Mouse (Mus musculus): ENCODE results near the gene Ctsg. TPM values are rescaled to one million over a fixed set of nuclear protein-coding genes. Genes with fewer than 3 reads are reported as not detected.

Gene Ctsg
- total RNA-seq, 2 experiments from 2014 or later = not detected

Small RNA genes within 50 kb of the gene (microRNA-seq; reads per million reads assigned to microRNA genes)
- 0 reads per million in 2 experiments for gene Mir6949

Other genes starting within 250 kb of the Ctsg start
- 10 to 100 TPM; 24.1 to 27.6 TPM for gene Nynrin, start 248.6 kb downstream of the Ctsg start, total RNA-seq (2021)
- gene Cbln3, start 218.2 kb downstream of the Ctsg start, total RNA-seq (2021) = under 1 TPM; 0.22 to 0.38 TPM
- 10 to 100 TPM; 12.5 to 13.1 TPM for gene Khnyn, start 217.6 kb downstream of the Ctsg start, total RNA-seq (2021)
- 10 to 100 TPM; 73.2 to 79.9 TPM for gene Sdr39u1, start 202.3 kb downstream of the Ctsg start, total RNA-seq (2021)
- gene Cma1, start 157.9 kb downstream of the Ctsg start, total RNA-seq (2021) = 1 to 10 TPM; 5.2 to 6.8 TPM
- under 1 TPM in 1 of 2 experiments, not detected in 1; 0.53 TPM for gene Cma2, start 151.6 kb downstream of the Ctsg start, total RNA-seq (2021)
- gene Mcpt1, start 84.6 kb downstream of the Ctsg start, total RNA-seq (2021) = not detected
- gene Mcpt9, start 72.1 kb downstream of the Ctsg start, total RNA-seq (2021) = not detected
- under 1 TPM; 0.50 to 0.67 TPM for gene Mcpt2, start 60.5 kb downstream of the Ctsg start, total RNA-seq (2021)
- 1 to 10 TPM; 4.2 to 4.3 TPM for gene Mcpt4, start 40.3 kb downstream of the Ctsg start, total RNA-seq (2021)
- gene Mcpt8, start 17.3 kb downstream of the Ctsg start, total RNA-seq (2021) = not detected
- not detected for gene Gzme, start 18.1 kb upstream of the Ctsg start, total RNA-seq (2021)
- gene Gzmd, start 30.0 kb upstream of the Ctsg start, total RNA-seq (2021) = not detected
- not detected for gene Gzmg, start 57.0 kb upstream of the Ctsg start, total RNA-seq (2021)
- not detected for gene Gzmn, start 72.0 kb upstream of the Ctsg start, total RNA-seq (2021)
- not detected for gene Gzmf, start 108.8 kb upstream of the Ctsg start, total RNA-seq (2021)
- not detected for gene Gzmc, start 132.1 kb upstream of the Ctsg start, total RNA-seq (2021)
- gene Gzmb, start 159.7 kb upstream of the Ctsg start, total RNA-seq (2021) = not detected

Measured in heart, postnatal 10 days (tissue).